Mouse (Mus musculus) MEL (cell line): ENCODE measurements at regions not wholly inside any gene's neighbourhood (a gene's known extent, or its start where the extent isn't known, plus 50 kb on each side); places are given as distances from the start of the nearest gene placed in this dataset.

Source experiments
- DNase-seq: peaks from one replicate; pipeline ENCODE4 v3.0.0; 2011; ENCODE audit warnings: low read depth, low spot score
- H3K27ac ChIP-seq: 2 replicates; pipeline ENCODE4 v1.5.1; 2012; ENCODE audit warnings: low read depth, mild to moderate bottlenecking, control low read depth, low read length, moderate library complexity; ENCODE audit not compliant: control insufficient read depth
- H3K27me3 ChIP-seq, 2 experiments: fragments of 150-350 bp in 1 of 2; sonication (generic) in 1 of 2; 2 replicates each; pipeline ENCODE4 v1.6.1; 2012; ENCODE audit warnings: low read length in 2 of 2, mild to moderate bottlenecking in 2 of 2, improper control_type of control experiment in 1 of 2, moderate library complexity in 1 of 2; ENCODE audit not compliant: insufficient read depth in 2 of 2, control insufficient read depth in 1 of 2
- H3K36me3 ChIP-seq, 2 experiments: 2 replicates each; pipeline ENCODE4 v1.6.1; 2012 to 2014; ENCODE audit warnings: low read length in 2 of 2, improper control_type of control experiment in 1 of 2, inconsistent platforms in 1 of 2, mild to moderate bottlenecking in 1 of 2; ENCODE audit not compliant: insufficient read depth in 2 of 2, control insufficient read depth in 1 of 2
- H3K4me1 ChIP-seq, 2 experiments: fragments of 150-350 bp in 1 of 2; sonication (generic) in 1 of 2; 2 replicates each; pipeline ENCODE4 v1.6.1; 2012; ENCODE audit warnings: low read length in 2 of 2, improper control_type of control experiment in 1 of 2, mild to moderate bottlenecking in 1 of 2; ENCODE audit not compliant: insufficient read depth in 2 of 2, control insufficient read depth in 1 of 2
- H3K4me3 ChIP-seq, 2 experiments: fragments of 150-350 bp in 1 of 2; sonication (generic) in 1 of 2; 2 replicates each; pipeline ENCODE4 v1.5.1; 2012; ENCODE audit warnings: low read depth in 2 of 2, low read length in 2 of 2, mild to moderate bottlenecking in 2 of 2, moderate library complexity in 2 of 2, control low read depth in 1 of 2, improper control_type of control experiment in 1 of 2; ENCODE audit not compliant: control insufficient read depth in 1 of 2, insufficient read depth in 1 of 2
- H3K79me2 ChIP-seq: 2 replicates; pipeline ENCODE4 v1.6.1; 2012; ENCODE audit warnings: mild to moderate bottlenecking, low read length, moderate library complexity; ENCODE audit not compliant: control insufficient read depth, poor library complexity, insufficient read depth
- H3K9ac ChIP-seq: 2 replicates; pipeline ENCODE4 v1.6.1; 2012; ENCODE audit warnings: low read depth, mild to moderate bottlenecking, control low read depth, low read length, moderate library complexity; ENCODE audit not compliant: control insufficient read depth, poor library complexity, severe bottlenecking
- H3K9me3 ChIP-seq: fragments of 150-350 bp; sonication (generic); replicated peaks from 2 replicates; pipeline ENCODE4 v1.6.1; 2012; ENCODE audit warnings: mild to moderate bottlenecking, low read length, improper control_type of control experiment, moderate library complexity; ENCODE audit not compliant: insufficient read depth
- CHD1 ChIP-seq: IDR thresholded peaks from 2 replicates; pipeline ENCODE4 v1.6.1; 2012; ENCODE audit warnings: low read depth, mild to moderate bottlenecking, inconsistent platforms, low read length, improper control_type of control experiment
- CHD2 ChIP-seq: IDR thresholded peaks from 2 replicates; pipeline ENCODE4 v1.6.1; 2011; ENCODE audit warnings: low read length, improper control_type of control experiment
- CTCF ChIP-seq, 3 experiments: IDR thresholded peaks in 2 of 3; conservative IDR thresholded peaks in 1 of 3; 2 replicates each; pipeline ENCODE4 v1.5.1; 2011 to 2012; ENCODE audit warnings: low read length in 3 of 3, low read depth in 2 of 3, mild to moderate bottlenecking in 2 of 3, improper control_type of control experiment in 1 of 3, inconsistent platforms in 1 of 3, mixed read lengths in 1 of 3, moderate library complexity in 1 of 3; ENCODE audit not compliant: control insufficient read depth in 1 of 3, insufficient read depth in 1 of 3, poor library complexity in 1 of 3, severe bottlenecking in 1 of 3
- E2F4 ChIP-seq: IDR thresholded peaks from 2 replicates; pipeline ENCODE4 v1.6.1; 2011; ENCODE audit warnings: low read depth, low read length, improper control_type of control experiment, borderline replicate concordance
- EP300 ChIP-seq, 2 experiments: IDR thresholded peaks; 2 replicates each; pipeline ENCODE4 v1.6.1; 2011; ENCODE audit warnings: improper control_type of control experiment in 2 of 2, low read length in 2 of 2, low read depth in 1 of 2, mild to moderate bottlenecking in 1 of 2
- GABPA ChIP-seq: IDR thresholded peaks from 2 replicates; pipeline ENCODE4 v1.6.1; 2012; ENCODE audit warnings: low read depth, mild to moderate bottlenecking, inconsistent platforms, low read length, improper control_type of control experiment, moderate library complexity
- GATA1 ChIP-seq: IDR thresholded peaks from 2 replicates; pipeline ENCODE4 v1.6.1; 2011; ENCODE audit warnings: low read depth, low read length, improper control_type of control experiment
- HCFC1 ChIP-seq: IDR thresholded peaks from 2 replicates; pipeline ENCODE4 v1.6.1; 2012; ENCODE audit warnings: low read depth, mild to moderate bottlenecking, inconsistent platforms, low read length, improper control_type of control experiment, moderate library complexity
- JUND ChIP-seq: IDR thresholded peaks from 2 replicates; pipeline ENCODE4 v1.6.1; 2011; ENCODE audit warnings: low read depth, mild to moderate bottlenecking, improper control_type of control experiment, low read length
- MAX ChIP-seq: IDR thresholded peaks from 2 replicates; pipeline ENCODE4 v1.6.1; 2011; ENCODE audit warnings: low read length, improper control_type of control experiment
- MAZ ChIP-seq: IDR thresholded peaks from 2 replicates; pipeline ENCODE4 v1.6.1; 2012; ENCODE audit warnings: low read depth, mild to moderate bottlenecking, inconsistent platforms, low read length, improper control_type of control experiment
- MXI1 ChIP-seq: IDR thresholded peaks from 2 replicates; pipeline ENCODE4 v1.6.1; 2011; ENCODE audit warnings: mild to moderate bottlenecking, low read depth, low read length, improper control_type of control experiment
- MYB ChIP-seq: IDR thresholded peaks from 2 replicates; pipeline ENCODE4 v1.6.1; 2011; ENCODE audit warnings: mild to moderate bottlenecking, low read depth, low read length, improper control_type of control experiment
- POLR2A ChIP-seq, 2 experiments: IDR thresholded peaks; 2 replicates each; pipeline ENCODE4 v1.6.1; 2011 to 2012; ENCODE audit warnings: low read length in 2 of 2, mild to moderate bottlenecking in 2 of 2, control low read depth in 1 of 2, improper control_type of control experiment in 1 of 2, low read depth in 1 of 2, moderate library complexity in 1 of 2; ENCODE audit not compliant: control insufficient read depth in 1 of 2, insufficient read depth in 1 of 2, poor library complexity in 1 of 2
- POLR2AphosphoS2 ChIP-seq: IDR thresholded peaks from 2 replicates; pipeline ENCODE4 v1.6.1; 2011; ENCODE audit warnings: low read length, improper control_type of control experiment
- RCOR1 ChIP-seq: IDR thresholded peaks from 2 replicates; pipeline ENCODE4 v1.6.1; 2012; ENCODE audit warnings: low read depth, mild to moderate bottlenecking, inconsistent platforms, low read length, improper control_type of control experiment
- SIN3A ChIP-seq: IDR thresholded peaks from 2 replicates; pipeline ENCODE4 v1.6.1; 2012; ENCODE audit warnings: low read length, improper control_type of control experiment, inconsistent platforms
- SMC3 ChIP-seq: IDR thresholded peaks from 2 replicates; pipeline ENCODE4 v1.6.1; 2011; ENCODE audit warnings: low read depth, low read length, improper control_type of control experiment
- TAL1 ChIP-seq: IDR thresholded peaks from 2 replicates; pipeline ENCODE4 v1.6.1; 2012; ENCODE audit warnings: mild to moderate bottlenecking, inconsistent platforms, low read length, moderate library complexity, mixed read lengths
- TBP ChIP-seq: IDR thresholded peaks from 2 replicates; pipeline ENCODE4 v1.8.0; 2011; ENCODE audit warnings: low read depth, low read length, improper control_type of control experiment
- USF1 ChIP-seq: IDR thresholded peaks from 2 replicates; pipeline ENCODE4 v1.6.1; 2014; ENCODE audit warnings: low read depth, mild to moderate bottlenecking, inconsistent platforms, low read length, improper control_type of control experiment, moderate library complexity
- USF2 ChIP-seq, 2 experiments: IDR thresholded peaks; 2 replicates each; pipeline ENCODE4 v1.6.1; 2011 to 2012; ENCODE audit warnings: improper control_type of control experiment in 2 of 2, low read length in 2 of 2, borderline replicate concordance in 1 of 2, inconsistent platforms in 1 of 2, low read depth in 1 of 2, mild to moderate bottlenecking in 1 of 2; ENCODE audit not compliant: insufficient read depth in 1 of 2
- ZC3H11A ChIP-seq: IDR thresholded peaks from 2 replicates; pipeline ENCODE4 v1.6.1; 2012; ENCODE audit warnings: low read depth, mild to moderate bottlenecking, inconsistent platforms, low read length, improper control_type of control experiment
- ZKSCAN1 ChIP-seq: IDR thresholded peaks from 2 replicates; pipeline ENCODE4 v1.6.1; 2012; ENCODE audit warnings: low read depth, mild to moderate bottlenecking, inconsistent platforms, low read length, improper control_type of control experiment, moderate library complexity
- ZMIZ1 ChIP-seq: IDR thresholded peaks from 2 replicates; pipeline ENCODE4 v1.6.1; 2012; ENCODE audit warnings: low read depth, mild to moderate bottlenecking, inconsistent platforms, low read length, improper control_type of control experiment, moderate library complexity
- ZNF384 ChIP-seq: IDR thresholded peaks from 2 replicates; pipeline ENCODE4 v1.6.1; 2012; ENCODE audit warnings: low read depth, mild to moderate bottlenecking, inconsistent platforms, low read length, improper control_type of control experiment

- Histone ChIP-seq H3K79me2 (no peaks in the 10 kb centered on the region), H3K9me3 (no peaks in the 10 kb centered on the region), H3K27ac (no peak overlapping the region), H3K36me3 (no peaks in the 10 kb centered on the region), H3K4me1 (no peaks in the 10 kb centered on the region), H3K9ac (no peak overlapping the region), H3K4me3 (no peak overlapping the region), H3K27me3 (no peaks in the 10 kb centered on the region)
- DNase-seq = no peak
- TF ChIP-seq CHD2 (no peak), POLR2A (IDR thresholded peaks at IDR 0.05; ENCODE audit: control insufficient read depth in 1 of 2, insufficient read depth in 1 of 2, low read depth in 1 of 2, low read length in 2 of 2, poor library complexity in 1 of 2) (no peak), EP300 (IDR thresholded peaks at IDR 0.05; ENCODE audit: low read depth in 1 of 2, low read length in 2 of 2) (no peak), MYB (no peak), SIN3A (no peak), HCFC1 (no peak), MXI1 (no peak), USF1 (no peak), GABPA (no peak), USF2 (IDR thresholded peaks at IDR 0.05; ENCODE audit: borderline replicate concordance in 1 of 2, insufficient read depth in 1 of 2, low read depth in 1 of 2, low read length in 2 of 2) (no peak), TBP (no peak), MAZ (no peak), POLR2AphosphoS2 (no peak), E2F4 (no peak)
These were observed 78.8 kb upstream of the Tbca start for GRCm38 (mm10) chr13:94709691-94710573.

GRCm38 (mm10) chr13:94710574-94711172 is 78.0 kb upstream of the Tbca start:
- no peak overlapping the region for H3K27ac ChIP-seq
- H3K9ac ChIP-seq = no peak overlapping the region
- H3K4me1 ChIP-seq = no peaks in the 10 kb centered on the region
- no peak overlapping the region for H3K4me3 ChIP-seq
- H3K27me3 ChIP-seq = no peaks in the 10 kb centered on the region
- DNase-seq = no peak
- H3K9me3 ChIP-seq = no peaks in the 10 kb centered on the region
- H3K36me3 ChIP-seq = no peaks in the 10 kb centered on the region
- TF ChIP-seq HCFC1 = no peak
- no peak for TF ChIP-seq ZC3H11A
- no peak for TF ChIP-seq CHD1
- no peak for TF ChIP-seq USF2 (IDR thresholded peaks at IDR 0.05; ENCODE audit: borderline replicate concordance in 1 of 2, insufficient read depth in 1 of 2, low read depth in 1 of 2, low read length in 2 of 2)
- TF ChIP-seq SMC3 = no peak
- TF ChIP-seq TBP = no peak
- TF ChIP-seq MAX = no peak
- TF ChIP-seq JUND = no peak
- TF ChIP-seq ZMIZ1 = no peak
- no peak for TF ChIP-seq GATA1
- TF ChIP-seq MXI1 = no peak
- no peak for TF ChIP-seq USF1
- no peak for TF ChIP-seq TAL1
- TF ChIP-seq RCOR1 = no peak
- no peak for TF ChIP-seq CTCF (IDR thresholded peaks at IDR 0.05 in 2 of 3, conservative IDR thresholded peaks at IDR 0.05 in 1 of 3; ENCODE audit: control insufficient read depth in 1 of 3, insufficient read depth in 1 of 3, low read depth in 2 of 3, low read length in 3 of 3, poor library complexity in 1 of 3, severe bottlenecking in 1 of 3)
- no peak for TF ChIP-seq ZKSCAN1
- no peak for TF ChIP-seq ZNF384
- TF ChIP-seq, all 39 proteins: peak for 0
- no peaks in the 10 kb centered on the region for H3K79me2 ChIP-seq
